Mouse (Mus musculus) kidney, postnatal 4 days (tissue): ENCODE results near the gene Chmp6.

Experiments
- DNase-seq, 2 experiments: peaks; one replicate each; pipeline ENCODE4 v3.0.0; 2021; ENCODE audit warnings: mixed read lengths in 2 of 2

The Chmp6 gene

GRCm38 (mm10) chr11:119960671-119961070 lies 47.4 kb downstream of the Chmp6 start:
- no peak for DNase-seq

GRCm38 (mm10) chr11:119961511-119961910 lies 48.3 kb downstream of the Chmp6 start:
- no peak for DNase-seq

- peak in 1 of 2 experiments; percentile 35 for DNase-seq
Measured at GRCm38 (mm10) chr11:119965053-119965452, 51.8 kb downstream of the Chmp6 start.

DNA sequence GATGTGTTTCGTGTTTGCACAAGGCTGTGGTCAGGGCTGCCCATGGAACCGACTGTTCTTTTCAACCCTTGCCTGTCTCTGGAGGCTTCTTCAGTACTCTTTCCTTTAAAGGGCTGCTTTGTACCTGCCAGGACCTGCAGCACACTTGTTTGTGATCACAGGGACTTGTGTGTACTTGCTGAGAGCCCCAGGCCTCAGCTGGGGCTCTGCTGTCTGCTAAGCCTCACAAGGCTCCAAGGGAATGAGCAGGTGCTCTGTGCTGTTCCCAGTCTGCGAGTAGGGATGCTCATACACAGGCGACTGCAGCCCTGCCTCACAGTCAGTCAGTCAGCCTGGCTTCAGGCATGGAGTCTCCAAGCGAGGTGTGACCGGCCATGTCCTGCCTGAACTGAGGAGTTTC lies 53.1 kb downstream of the Chmp6 start:
- no peak for DNase-seq

- no peak for DNase-seq
Measured at GRCm38 (mm10) chr11:119967401-119967800, 54.2 kb downstream of the Chmp6 start.

- DNase-seq: no peak
Measured at GRCm38 (mm10) chr11:119967892-119968291, 54.7 kb downstream of the Chmp6 start.
